Mouse (Mus musculus) fibroblast of lung, adult 2 months (primary cell): Measurements from ENCODE around the gene Sec24c.

Experiments
- DNase-seq: peaks from one replicate; pipeline ENCODE4 v3.0.0-alpha.2; 2011; ENCODE audit warnings: low read depth

Sec24c gene

DNA sequence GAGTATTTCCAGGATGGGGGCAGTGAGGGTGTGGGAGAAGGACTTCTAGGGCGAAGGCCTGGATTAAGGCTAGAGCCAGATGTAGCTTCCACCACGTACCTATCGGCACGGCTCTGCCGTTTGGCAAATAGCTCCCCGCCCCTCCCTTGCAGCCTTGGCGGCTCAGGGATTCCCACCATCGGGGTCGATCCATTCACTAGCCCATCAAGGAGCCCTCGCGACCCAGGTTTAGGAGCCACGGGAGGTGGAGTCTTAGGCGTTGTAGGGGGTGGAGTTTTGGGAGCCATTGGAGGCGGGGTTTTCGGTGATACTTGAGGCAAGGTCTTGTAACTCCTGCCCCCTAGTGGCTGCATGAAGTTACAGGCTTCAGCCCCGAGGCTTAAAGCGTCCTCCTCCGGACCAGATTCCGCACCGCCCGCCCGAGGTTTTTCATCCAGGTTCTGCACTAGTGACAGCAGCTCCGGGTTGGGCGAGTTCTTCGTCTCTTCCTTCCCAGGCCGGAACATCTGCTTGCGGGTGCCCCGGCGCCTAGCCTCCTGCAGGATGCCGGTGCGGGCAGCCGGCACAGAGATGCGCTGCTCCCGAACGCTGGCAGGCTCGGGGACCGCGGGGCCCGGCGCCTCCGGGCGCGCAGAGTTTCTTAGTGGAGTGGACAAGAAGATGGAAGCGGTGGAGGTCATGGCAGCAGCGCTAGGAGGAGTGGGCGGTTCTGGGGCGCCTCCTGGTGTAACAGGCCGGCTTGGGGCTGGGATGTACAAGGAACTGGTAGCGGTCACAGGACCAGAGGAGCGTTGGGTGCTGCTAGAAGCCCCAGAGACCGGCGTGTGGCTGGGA, 13.1 kb upstream of the Sec24c start:
- DNase-seq = peak; percentile 88

DNA sequence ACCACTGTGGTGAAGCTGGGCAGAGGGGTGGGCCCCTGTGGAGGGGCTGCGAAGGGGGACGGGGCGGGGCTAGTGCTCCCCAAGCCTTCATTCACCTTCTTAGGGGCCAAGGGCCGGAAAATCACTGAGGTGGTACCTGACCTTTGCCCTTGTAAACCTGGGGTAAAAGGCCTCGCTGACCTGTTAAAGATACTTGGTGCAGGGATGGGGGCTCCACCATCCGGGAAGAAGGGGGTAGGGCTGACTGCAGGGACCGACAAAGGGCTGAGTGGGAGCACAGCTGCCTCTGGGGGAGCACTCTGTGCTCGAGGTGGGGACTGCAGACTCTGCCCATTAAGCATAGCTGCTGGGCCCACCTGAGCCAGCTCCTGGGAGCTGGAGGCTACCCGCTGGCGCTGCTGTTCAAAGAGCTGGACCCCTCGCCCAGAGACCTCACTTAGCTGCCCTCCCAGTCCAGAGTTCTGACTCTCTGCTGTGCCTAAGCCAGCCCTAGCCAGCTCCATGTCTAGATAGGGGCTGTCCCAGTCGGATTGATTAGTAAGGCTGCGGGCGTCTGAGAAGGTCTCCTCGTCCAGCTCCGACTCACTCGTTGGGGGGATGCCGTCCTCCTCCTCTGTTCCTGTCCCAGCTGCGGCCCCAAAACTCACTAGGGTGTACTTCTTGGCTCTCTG, 12.3 kb upstream of the Sec24c start:
- DNase-seq = no peak

DNA sequence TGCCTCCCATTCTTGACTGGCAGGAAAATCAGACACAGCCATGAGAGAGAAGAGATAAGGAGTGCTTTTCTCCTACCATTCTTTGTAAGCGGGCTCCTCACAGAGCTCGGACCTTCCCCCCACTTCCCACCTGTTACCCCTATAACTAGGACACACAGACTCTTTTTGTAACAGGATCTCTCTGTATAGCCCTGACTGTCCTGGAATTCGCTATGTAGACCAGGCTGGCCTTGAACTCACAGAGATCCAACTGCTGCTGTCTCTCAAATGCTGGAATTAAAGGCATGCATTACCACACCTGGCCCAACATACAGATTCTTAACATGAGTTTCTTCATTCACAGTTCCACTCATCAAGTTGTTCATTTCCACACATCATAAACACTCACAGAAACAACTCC, 11.4 kb upstream of the Sec24c start:
- no peak for DNase-seq

DNA sequence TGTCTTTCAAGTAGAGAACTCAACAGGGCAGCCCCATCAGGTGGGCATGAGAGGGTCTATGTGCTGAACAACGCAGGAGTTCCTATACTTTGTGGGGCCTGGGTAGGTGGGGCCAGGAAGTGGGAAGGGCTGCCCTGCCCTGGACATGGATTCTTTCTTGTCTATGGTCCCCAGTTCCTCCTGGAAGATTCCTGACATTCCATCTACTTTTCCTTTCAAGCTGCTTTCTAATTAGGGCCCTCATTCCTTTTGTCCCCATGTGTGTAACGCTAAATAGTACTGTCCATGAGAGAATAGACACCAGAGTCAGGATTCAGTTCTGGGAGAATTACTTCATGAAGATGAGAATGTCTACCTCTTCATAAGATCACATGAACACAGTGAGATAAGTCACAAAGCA, 10.5 kb upstream of the Sec24c start:
- DNase-seq = no peak

DNA sequence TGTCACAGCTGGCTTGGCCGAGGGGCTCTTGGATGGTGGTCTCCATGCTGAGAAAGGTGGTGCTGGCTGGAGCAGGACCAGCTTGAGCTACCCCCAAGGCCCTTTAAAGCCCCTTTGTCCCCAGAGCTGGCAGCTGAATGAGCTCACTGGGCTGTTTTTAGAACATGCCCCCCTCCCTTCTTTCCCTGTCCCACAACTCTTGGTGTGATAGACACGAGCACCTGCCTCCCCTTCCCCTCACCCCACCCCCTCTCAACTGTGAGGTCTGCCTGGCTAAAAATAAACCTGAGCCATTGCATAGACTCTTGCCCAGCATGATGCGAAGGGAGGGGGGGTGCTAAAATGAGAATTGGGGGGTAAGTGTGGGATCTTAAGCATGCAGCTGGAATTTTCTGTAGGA, 9.7 kb upstream of the Sec24c start:
- DNase-seq = no peak

DNA sequence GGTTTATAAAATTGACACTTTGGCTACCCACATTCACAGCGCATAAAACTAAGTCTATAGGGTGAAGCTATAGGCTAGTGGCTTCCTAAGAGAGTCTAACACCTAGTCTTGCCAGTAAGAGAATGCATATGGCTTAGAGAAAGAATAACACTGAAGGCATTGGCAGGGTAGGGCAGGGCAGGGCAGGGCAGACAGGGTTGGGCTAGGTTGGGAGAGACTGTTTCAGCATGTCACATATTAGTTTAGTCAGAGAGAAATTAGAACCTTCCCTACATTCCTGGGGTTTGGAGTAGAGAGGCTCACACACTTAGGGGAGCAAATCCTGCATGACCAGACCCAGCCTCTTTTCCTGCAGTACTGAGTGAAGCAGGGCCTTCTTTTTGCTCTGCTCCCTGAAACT, 6.6 kb upstream of the Sec24c start:
- DNase-seq = no peak

DNA sequence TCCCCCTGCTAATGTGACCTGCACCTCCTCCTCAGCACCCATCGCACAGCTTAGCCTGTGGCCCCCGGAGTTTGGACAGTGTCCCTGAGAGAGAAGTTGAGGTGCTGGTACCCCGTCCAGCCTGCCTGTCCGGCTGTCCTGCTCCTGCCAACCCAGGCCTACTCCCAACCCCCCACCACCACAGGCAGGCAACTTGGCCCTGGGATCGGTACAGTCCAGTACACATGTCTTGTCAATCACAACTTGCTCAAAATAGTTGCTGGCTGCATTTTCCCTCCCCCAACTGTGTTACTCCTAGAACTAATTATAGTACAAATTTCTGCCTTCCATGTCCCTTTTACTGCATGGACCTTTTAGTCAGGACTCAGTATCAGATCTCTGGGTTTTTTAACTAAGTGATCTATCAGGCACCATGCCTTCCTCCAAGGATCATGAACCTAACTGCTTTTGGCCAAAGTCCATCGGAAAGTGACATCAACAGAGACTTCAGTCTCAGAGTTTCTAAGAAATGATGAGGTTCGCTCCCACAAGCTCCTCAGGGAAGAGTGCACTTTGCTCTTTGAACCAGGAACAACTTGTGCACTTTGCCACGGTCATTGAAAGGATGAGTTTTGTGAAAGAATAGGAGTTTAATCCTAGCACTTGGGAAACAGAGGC, 5.8 kb upstream of the Sec24c start, which contains the start of gene Synpo2l:
Gene Synpo2l, minus strand, starts transcription at position 201 of the 657 bp plus-strand sequence.
- DNase-seq = no peak

DNA sequence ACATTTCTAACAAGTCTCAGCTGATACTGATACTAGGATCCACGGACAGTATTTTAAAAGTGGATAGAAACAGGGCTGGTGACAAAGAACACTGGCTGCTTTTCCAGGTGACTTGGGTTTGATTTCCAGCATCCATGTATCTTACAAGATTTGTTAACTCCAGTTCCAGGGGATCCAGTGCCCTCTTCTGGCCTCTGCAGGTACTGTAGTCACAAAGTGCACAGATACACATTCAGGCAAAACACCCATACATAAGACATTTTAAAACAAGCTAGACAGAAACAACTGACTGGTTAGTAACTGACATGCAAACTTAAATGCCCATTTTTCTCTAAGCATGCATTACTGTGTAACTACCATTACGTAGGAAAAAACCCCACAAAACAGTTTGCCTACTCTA, 1.1 kb upstream of the Sec24c start:
- no peak for DNase-seq

DNA sequence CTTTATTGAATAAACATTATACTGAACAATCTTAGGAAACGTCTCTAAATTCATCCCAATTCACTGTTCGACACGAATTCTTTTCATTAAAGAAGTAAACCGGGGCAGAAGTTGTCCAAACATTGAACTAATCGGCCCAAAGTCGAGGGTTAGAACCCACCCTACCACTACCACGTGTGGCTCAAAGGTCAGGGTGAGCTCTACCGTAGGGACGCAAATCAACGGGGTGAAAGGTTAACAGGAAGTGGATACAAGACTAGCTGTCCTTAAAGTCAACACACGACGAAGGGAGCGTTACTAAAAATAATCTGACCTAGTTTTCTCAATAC, 409 bp upstream of the Sec24c start:
- DNase-seq = no peak

DNA sequence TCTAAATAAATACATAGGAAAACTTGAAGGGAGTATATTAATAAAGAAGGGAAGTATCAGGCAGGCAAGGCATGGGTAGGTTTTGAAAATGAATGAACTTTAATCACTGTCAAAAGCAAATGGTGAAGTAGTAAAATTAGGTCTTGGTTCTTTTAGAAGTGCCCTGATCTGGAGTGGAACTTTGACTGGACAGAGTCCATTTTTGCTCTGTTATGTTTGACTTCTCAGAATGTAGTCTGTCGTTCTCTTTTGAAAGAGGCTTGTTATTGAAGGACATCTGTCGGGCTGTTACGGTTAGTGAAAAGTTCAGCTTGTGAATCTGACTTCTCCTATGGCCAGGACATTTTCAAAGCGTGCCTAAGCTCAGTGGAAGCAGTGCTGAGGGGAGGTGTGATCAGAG, 3.8 kb downstream of the Sec24c start:
- no peak for DNase-seq

DNA sequence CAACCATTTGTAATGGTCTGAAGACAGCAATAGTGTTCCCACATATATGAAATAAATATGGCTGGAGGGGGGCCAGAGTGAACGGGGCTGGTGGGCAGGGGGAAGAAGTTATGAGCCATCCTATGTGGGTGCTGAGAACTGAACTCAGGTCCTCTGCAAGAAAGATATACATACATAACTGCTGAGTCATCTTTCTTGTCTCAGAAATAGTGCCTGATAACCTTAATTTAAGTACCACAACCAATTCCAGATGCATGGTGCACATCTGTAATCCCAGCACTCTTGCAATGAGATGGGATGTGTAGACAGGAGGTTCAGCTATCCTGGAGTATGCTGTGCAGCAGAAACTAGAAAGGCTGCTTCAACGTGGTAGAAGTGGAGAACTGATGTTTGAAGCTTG, 7.6 kb downstream of the Sec24c start:
- no peak for DNase-seq

DNA sequence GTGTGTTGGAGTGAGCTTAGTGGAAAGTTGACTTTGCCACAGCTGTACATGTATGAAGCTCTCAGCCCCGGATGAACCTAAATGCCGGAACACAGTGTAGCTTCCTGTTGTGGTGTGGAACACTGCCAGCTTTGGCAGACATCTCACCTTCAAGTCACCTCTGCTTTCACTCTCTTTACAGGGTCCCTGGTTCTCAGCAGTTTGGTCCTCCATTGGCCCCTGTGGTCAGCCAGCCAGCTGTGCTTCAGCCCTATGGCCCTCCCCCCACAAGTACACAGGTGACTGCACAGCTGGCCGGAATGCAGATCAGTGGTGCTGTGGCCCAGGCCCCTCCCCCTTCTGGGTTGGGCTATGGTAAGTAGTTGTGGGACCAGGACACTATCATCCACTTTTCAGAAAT, 8.4 kb downstream of the Sec24c start:
- DNase-seq = no peak

DNA sequence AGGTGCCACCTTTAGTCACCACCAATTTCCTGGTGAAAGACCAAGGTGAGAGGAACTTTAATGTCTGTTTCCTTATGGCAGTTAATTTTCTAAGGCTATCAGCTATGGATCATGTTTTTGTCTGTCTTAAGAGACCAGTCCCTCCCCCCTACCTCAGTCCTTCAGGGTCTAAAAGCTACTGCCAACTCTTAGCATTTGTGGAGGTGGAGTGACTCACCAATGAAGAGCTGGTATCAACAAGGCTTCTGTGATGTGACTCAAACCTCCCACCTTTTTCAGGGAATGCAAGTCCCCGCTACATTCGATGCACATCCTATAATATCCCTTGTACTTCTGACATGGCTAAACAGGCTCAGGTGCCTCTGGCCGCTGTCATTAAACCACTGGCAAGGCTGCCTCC, 12.5 kb downstream of the Sec24c start:
- DNase-seq = no peak

DNA sequence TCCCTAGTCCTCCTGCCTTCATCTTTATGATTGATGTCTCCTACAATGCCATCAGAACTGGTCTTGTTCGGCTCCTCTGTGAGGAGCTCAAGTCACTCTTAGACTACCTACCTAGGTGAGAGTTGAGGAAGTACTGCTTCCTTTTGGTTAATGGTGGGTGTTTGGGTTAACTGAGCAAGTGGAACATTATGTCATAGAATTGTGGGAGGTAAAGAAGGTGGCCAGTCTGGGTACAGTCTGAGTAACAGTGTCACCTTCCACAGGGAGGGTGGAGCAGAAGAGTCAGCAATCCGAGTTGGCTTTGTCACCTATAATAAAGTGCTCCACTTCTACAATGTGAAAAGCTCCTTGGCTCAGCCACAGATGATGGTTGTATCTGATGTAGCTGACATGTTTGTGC, 14.9 kb downstream of the Sec24c start:
- DNase-seq = no peak

DNA sequence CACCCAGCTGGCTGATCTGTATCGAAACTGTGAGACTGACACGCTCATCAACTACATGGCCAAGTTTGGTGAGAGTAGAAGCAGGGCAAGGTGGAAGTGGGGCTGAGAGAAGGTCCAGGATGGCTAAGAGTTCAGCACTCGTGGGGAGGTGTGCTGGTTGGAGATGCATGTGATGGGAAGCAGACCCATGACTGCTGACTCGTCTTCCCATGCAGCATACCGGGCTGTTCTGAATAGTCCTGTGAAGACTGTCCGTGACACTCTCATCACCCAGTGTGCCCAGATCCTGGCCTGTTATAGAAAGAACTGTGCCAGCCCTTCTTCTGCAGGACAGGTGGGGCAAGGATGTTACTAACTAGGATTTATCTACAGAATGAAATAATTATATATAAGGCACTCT, 17.7 kb downstream of the Sec24c start:
- no peak for DNase-seq

DNA sequence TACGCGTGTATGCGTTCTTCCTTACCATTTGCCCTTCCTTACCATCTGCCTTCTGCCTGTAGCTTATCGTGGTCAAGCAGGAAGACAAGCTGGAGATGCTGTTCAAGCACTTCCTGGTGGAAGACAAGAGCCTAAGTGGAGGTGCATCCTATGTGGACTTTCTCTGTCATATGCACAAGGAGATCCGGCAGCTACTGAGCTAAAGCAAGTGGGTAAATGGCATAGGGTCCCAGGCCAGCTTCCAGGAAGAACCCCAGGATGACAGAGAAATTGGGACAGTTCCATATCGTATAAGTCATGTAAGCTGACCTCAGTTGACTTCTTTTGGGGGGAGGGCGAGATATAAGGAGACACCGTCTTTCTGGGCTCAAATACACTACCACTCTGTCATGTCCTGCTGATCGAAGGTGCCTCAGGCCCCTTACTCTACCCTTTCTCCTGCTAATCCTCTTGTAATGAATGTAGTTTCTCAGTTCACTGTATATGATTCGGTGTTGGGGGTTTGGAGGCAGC, 19.5 kb downstream of the Sec24c start:
- DNase-seq = no peak

DNA sequence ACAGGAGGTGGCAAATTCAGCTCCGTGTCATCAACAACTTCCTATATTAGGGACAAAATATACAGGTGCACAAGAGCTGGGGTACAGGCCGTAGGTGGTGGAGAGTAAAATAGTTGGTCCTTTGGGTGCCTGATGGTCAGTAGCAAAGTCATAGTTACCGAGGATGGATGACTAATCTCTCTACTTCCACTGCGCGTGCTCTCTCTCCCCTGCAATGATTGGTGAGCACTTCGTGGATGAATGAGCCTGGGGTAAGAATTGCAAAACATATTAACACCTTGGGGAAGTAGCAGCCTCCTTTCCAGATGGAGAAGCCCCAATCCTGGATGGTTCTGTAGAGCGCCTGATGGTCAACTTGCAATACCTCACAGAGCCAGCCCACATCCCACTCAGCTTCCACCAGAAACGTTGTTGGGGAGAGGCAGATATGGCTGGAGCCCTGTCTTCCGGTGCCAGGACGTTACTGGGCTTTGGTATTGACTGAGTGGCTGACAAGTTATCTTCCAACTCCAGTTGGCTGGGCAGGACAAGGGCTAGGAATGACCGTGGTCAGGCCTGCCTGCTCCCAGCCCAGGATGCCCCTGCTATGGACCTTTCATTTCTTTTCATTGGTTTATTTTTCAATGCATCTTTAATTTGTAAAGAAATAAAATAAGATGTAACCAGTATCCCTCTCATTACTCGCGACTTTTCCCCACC, 20.2 kb downstream of the Sec24c start:
- no peak for DNase-seq

DNA sequence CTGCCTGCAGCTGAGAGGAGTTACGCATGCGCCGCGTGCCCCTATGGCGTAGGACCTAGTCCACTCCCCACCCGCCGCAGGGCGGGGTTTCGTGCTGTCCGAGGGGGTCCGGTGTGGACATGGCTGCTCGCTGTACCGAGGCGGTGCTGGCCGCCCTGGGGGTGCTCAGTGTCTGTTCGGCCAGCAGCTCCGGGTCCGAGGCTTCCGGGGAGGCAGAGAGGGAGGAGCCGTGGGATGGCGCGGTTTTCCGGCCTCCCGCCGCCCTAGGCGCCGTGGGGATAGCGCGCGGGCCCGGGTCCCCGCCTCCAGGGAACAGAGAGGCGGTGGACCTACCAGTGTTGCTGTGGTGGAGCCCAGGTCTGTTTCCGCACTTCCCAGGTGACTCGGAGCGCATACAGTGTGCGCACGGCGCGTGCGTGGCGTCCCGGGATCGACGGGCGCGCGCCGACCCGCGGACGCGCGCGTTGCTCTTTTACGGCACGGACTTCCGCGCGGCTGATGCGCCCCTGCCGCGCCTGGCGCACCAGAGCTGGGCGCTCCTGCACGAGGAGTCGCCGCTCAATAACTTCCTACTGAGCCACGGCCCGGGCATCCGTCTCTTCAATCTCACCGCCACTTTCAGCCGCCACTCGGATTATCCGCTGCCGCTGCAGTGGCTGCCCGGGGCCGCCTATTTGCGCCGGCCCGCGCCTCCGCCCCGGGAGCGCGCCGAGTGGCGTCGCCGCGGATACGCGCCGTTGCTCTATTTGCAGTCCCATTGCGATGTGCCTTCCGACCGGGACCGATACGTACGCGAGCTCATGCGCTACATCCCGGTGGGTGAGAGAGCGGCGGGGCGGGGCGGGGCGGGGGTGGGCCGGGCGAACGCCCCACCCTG, 21.0 kb downstream of the Sec24c start, which contains the start of gene Fut11:
Gene Fut11, plus strand, starts transcription at position 85 of the 877 bp plus-strand sequence.
- no peak for DNase-seq

DNA sequence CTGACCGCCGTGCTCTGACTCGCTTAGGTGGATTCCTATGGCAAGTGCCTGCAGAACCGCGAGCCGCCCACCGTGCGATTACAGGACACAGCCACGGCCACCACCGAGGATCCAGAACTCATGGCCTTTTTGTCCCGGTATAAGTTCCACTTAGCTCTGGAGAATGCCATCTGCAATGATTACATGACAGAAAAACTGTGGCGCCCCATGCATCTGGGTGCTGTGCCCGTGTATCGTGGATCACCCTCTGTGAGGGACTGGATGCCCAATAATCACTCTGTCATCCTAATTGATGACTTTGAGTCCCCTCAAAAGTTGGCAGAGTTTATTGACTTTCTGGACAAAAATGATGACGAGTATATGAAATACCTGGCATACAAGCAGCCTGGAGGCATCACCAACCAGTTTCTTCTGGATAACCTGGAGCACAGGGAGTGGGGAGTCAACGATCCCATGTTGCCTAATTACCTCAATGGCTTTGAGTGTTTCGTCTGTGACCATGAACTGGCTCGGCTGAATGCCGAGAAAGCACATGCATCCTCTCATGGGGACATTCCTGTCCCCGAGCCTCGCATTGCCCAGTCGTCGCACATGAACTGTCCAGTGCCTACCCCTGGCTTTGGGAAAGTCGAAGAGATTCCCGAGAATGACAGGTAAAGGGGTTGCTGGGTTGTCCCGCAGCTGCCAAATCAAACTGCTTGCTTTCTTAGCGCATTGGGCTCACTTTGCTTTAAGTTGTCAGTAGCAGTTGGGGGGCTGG, 21.8 kb downstream of the Sec24c start:
- no peak for DNase-seq

DNA sequence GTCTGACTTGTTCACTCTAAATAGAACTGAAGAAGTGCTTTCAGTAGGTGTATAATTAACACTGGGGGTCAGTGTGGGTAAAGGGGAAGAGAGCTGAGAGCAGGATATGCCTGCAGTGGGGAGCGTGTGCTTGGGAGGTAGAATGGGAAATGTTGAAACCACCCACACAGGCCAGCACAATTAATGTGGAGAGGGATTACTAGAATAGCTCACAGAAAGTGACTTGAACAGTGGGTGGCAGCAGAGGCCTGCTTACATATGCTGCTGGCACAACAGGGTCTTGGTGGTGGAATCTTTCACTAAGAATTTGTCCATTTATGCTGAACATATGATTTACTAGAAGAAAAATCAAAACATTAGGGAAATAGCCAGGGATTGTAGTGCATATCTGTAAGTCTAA, 22.9 kb downstream of the Sec24c start:
- no peak for DNase-seq

DNA sequence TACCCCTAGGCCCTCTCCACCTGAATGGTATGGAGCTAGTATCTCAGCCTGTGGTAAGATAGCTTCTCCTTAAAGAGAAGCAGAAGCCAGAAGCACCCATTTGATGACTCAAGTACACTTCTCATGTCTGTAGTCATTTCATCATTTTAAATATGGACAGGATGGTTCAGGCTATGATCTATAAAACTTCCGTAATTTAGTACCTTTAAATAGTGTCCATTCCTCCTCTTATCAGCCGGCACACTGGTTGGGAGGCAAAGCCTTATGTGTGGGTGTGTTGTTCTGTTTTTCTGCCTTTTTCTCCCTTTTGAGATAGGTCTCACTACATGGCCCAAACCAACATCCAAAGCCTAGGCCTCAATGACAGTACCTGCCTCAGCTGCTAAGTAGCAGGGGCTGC, 24.4 kb downstream of the Sec24c start:
- DNase-seq = no peak
